Mouse (Mus musculus) hindbrain, embryonic 16.5 days (tissue): ENCODE measurements around the gene Tgfbr1. TPM values are rescaled to one million over a fixed set of nuclear protein-coding genes. Genes with fewer than 3 reads are reported as not detected.
A peak's percentile ranks its signal among the peaks of the same experiment; 100 is the strongest.

Source experiments
- ATAC-seq: fragments of 200-750 bp; cut with Nextera tagmentation; 2 replicates; pipeline ENCODE4 v1.8.0; 2017; ENCODE audit warnings: moderate TSS enrichment, moderate library complexity
- H3K27ac ChIP-seq: fragments of 300-500 bp; sonication (generic); 2 replicates; pipeline ENCODE4 v1.5.1; 2014; ENCODE audit warnings: low read depth, mild to moderate bottlenecking, control low read depth, low read length, moderate library complexity
- H3K27me3 ChIP-seq: fragments of 300-500 bp; sonication (generic); replicated peaks from 2 replicates; pipeline ENCODE4 v1.6.1; 2014; ENCODE audit warnings: low read length; ENCODE audit not compliant: control insufficient read depth, insufficient read depth
- H3K36me3 ChIP-seq: fragments of 300-500 bp; sonication (generic); 2 replicates; pipeline ENCODE4 v1.6.1; 2014; ENCODE audit warnings: mild to moderate bottlenecking, low read length, moderate library complexity, mixed read lengths; ENCODE audit not compliant: control insufficient read depth, insufficient read depth
- H3K4me1 ChIP-seq: fragments of 300-500 bp; sonication (generic); 2 replicates; pipeline ENCODE4 v1.6.1; 2014; ENCODE audit warnings: low read depth, low read length; ENCODE audit not compliant: control insufficient read depth, insufficient read depth
- H3K4me2 ChIP-seq: fragments of 300-500 bp; sonication (generic); 2 replicates; pipeline ENCODE4 v1.6.1; 2014; ENCODE audit warnings: mild to moderate bottlenecking, low read length, control low read depth, moderate library complexity
- H3K4me3 ChIP-seq: fragments of 300-500 bp; sonication (generic); 2 replicates; pipeline ENCODE4 v1.5.1; 2014; ENCODE audit warnings: mild to moderate bottlenecking, low read length, control low read depth, moderate library complexity
- H3K9ac ChIP-seq: fragments of 300-500 bp; sonication (generic); 2 replicates; pipeline ENCODE4 v1.6.1; 2014; ENCODE audit warnings: low read depth, mild to moderate bottlenecking, control low read depth, low read length, moderate library complexity
- H3K9me3 ChIP-seq: fragments of 300-500 bp; sonication (generic); 2 replicates; pipeline ENCODE4 v1.6.1; 2014; ENCODE audit warnings: mild to moderate bottlenecking, low read length, moderate library complexity; ENCODE audit not compliant: control insufficient read depth
- WGBS: fragments of 180-500 bp; shearing (Covaris S2); extraction: QIAGEN DNeasy Blood & Tissue Kit; methylation state at CpG from one replicate; pipeline ENCODE4 v1.1.7; 2014; 5-methylcytosine and 5-hydroxymethylcytosine counted together
- polyA plus RNA-seq: library from polyadenylated mRNA; unstranded; fragments of >200 nt; fragmentation: Nextera tagmentation; extraction: Ambion mirVana; gene quantifications from 2 replicates; pipeline ENCODE4 v1.2.1, GENCODE M21; 2015

Tgfbr1 gene
- polyA plus RNA-seq, 1 experiment from 2014 or later = 17.7 TPM

- H3K4me2 ChIP-seq = no peak overlapping the region
- H3K27ac ChIP-seq = no peak overlapping the region
- ATAC-seq = no peak
- H3K4me1 ChIP-seq = no peaks in the 10 kb centered on the region
- H3K4me3 ChIP-seq = no peak overlapping the region
- H3K9me3 ChIP-seq = no peaks in the 10 kb centered on the region
- H3K27me3 ChIP-seq = no peaks in the 10 kb centered on the region
- H3K9ac ChIP-seq = no peak overlapping the region
- H3K36me3 ChIP-seq = no peaks in the 10 kb centered on the region
These were observed 49.2 kb downstream of the Tgfbr1 start for GRCm38 (mm10) chr4:47402200-47402599.

- Histone ChIP-seq H3K4me3 (no peak overlapping the region), H3K9ac (no peak overlapping the region), H3K4me2 (no peak overlapping the region), H3K9me3 (no peaks in the 10 kb centered on the region), H3K27me3 (no peaks in the 10 kb centered on the region), H3K36me3 (peaks cover 2% of the 10 kb centered on the region; the same call in 1 of the 2 replicates), H3K4me1 (no peaks in the 10 kb centered on the region), H3K27ac (no peak overlapping the region)
- ATAC-seq = no peak
- 79% methylated on average over 2 of the region's 2 CpGs for WGBS
These were observed 51.5 kb downstream of the Tgfbr1 start for GRCm38 (mm10) chr4:47404536-47404935.

- 92% methylated on average over 2 of the region's 2 CpGs for WGBS
- H3K4me1 ChIP-seq = no peaks in the 10 kb centered on the region
- H3K9ac ChIP-seq = no peak overlapping the region
- no peaks in the 10 kb centered on the region for H3K9me3 ChIP-seq
- no peak for ATAC-seq
- H3K4me2 ChIP-seq = no peak overlapping the region
- H3K4me3 ChIP-seq = no peak overlapping the region
- no peaks in the 10 kb centered on the region for H3K27me3 ChIP-seq
- no peak overlapping the region for H3K27ac ChIP-seq
- peaks cover 12% of the 10 kb centered on the region for H3K36me3 ChIP-seq
These were observed 54.1 kb downstream of the Tgfbr1 start for GRCm38 (mm10) chr4:47407161-47407560.

GRCm38 (mm10) chr4:47417871-47418270 lies 64.8 kb downstream of the Tgfbr1 start:
- Histone ChIP-seq H3K9me3 (no peaks in the 10 kb centered on the region), H3K27ac (no peak overlapping the region), H3K9ac (no peak overlapping the region), H3K4me3 (no peak overlapping the region), H3K4me1 (no peaks in the 10 kb centered on the region), H3K27me3 (peaks cover 3% of the 10 kb centered on the region), H3K4me2 (no peak overlapping the region), H3K36me3 (no peaks in the 10 kb centered on the region)
- 68% methylated on average over 3 of the region's 3 CpGs for WGBS
- no peak for ATAC-seq

- Histone ChIP-seq H3K4me1 (no peaks in the 10 kb centered on the region), H3K9me3 (no peaks in the 10 kb centered on the region), H3K27me3 (peaks cover 3% of the 10 kb centered on the region), H3K36me3 (no peaks in the 10 kb centered on the region), H3K4me2 (no peak overlapping the region), H3K4me3 (no peak overlapping the region), H3K27ac (no peak overlapping the region), H3K9ac (no peak overlapping the region)
- 23% methylated on average over 9 of the region's 9 CpGs for WGBS
- ATAC-seq = peak; percentile 34; the same call in 1 of the 2 replicates
These were observed 66.4 kb downstream of the Tgfbr1 start for GRCm38 (mm10) chr4:47419268-47419973.

- no peak overlapping the region for H3K27ac ChIP-seq
- no peak for ATAC-seq
- no peak overlapping the region for H3K9ac ChIP-seq
- H3K9me3 ChIP-seq = no peaks in the 10 kb centered on the region
- H3K4me1 ChIP-seq = peaks cover 2% of the 10 kb centered on the region; the same call in 1 of the 2 replicates
- peaks cover 3% of the 10 kb centered on the region for H3K27me3 ChIP-seq
- no peak overlapping the region for H3K4me2 ChIP-seq
- WGBS = 35% methylated on average over 7 of the region's 7 CpGs
- H3K4me3 ChIP-seq = no peak overlapping the region
- H3K36me3 ChIP-seq = no peaks in the 10 kb centered on the region
These were observed 67.2 kb downstream of the Tgfbr1 start for GRCm38 (mm10) chr4:47420191-47420590.

- peaks cover 3% of the 10 kb centered on the region for H3K27me3 ChIP-seq
- H3K36me3 ChIP-seq = no peaks in the 10 kb centered on the region
- no peaks in the 10 kb centered on the region for H3K9me3 ChIP-seq
- WGBS = 19% methylated on average over 3 of the region's 3 CpGs
- peaks cover 2% of the 10 kb centered on the region; the same call in 1 of the 2 replicates for H3K4me1 ChIP-seq
- ATAC-seq = no peak
- no peak overlapping the region for H3K9ac ChIP-seq
- H3K4me3 ChIP-seq = no peak overlapping the region
- H3K27ac ChIP-seq = no peak overlapping the region
- no peak overlapping the region for H3K4me2 ChIP-seq
These were observed 69.2 kb downstream of the Tgfbr1 start for GRCm38 (mm10) chr4:47422194-47422593.

- no peaks in the 10 kb centered on the region for H3K9me3 ChIP-seq
- H3K4me1 ChIP-seq = peaks cover 2% of the 10 kb centered on the region; the same call in 1 of the 2 replicates
- WGBS = 92% methylated on average over 3 of the region's 3 CpGs
- H3K36me3 ChIP-seq = no peaks in the 10 kb centered on the region
- peaks cover 3% of the 10 kb centered on the region for H3K27me3 ChIP-seq
- H3K27ac ChIP-seq = no peak overlapping the region
- ATAC-seq = no peak
- H3K9ac ChIP-seq = no peak overlapping the region
- no peak overlapping the region for H3K4me3 ChIP-seq
- no peak overlapping the region for H3K4me2 ChIP-seq
These were observed 69.9 kb downstream of the Tgfbr1 start for GRCm38 (mm10) chr4:47422946-47423345.

GRCm38 (mm10) chr4:47424376-47424775 lies 71.4 kb downstream of the Tgfbr1 start:
- no peak overlapping the region for H3K9ac ChIP-seq
- 13% methylated on average over 2 of the region's 2 CpGs for WGBS
- H3K27me3 ChIP-seq = peaks cover 3% of the 10 kb centered on the region
- peaks cover 5% of the 10 kb centered on the region; the same call in 1 of the 2 replicates for H3K9me3 ChIP-seq
- H3K4me2 ChIP-seq = no peak overlapping the region
- peak; percentile 49; the same call in 1 of the 2 replicates for ATAC-seq
- H3K27ac ChIP-seq = no peak overlapping the region
- H3K4me3 ChIP-seq = no peak overlapping the region
- peaks cover 2% of the 10 kb centered on the region; the same call in 1 of the 2 replicates for H3K4me1 ChIP-seq
- no peaks in the 10 kb centered on the region for H3K36me3 ChIP-seq
